Mouse (Mus musculus) macrophage (primary cell): Measurements from ENCODE around the gene Ttc36. TPM values are rescaled to one million over a fixed set of nuclear protein-coding genes. Genes with fewer than 3 reads are reported as not detected.

Source experiments
- H3K27ac ChIP-seq: fragments of 350-480 bp; formaldehyde crosslinking; 2 replicates; pipeline ENCODE4 v1.9.0; 2021
- H3K36me3 ChIP-seq: fragments of 350-480 bp; formaldehyde crosslinking; 2 replicates; pipeline ENCODE4 v1.9.0; 2021; ENCODE audit errors: inconsistent target
- H3K4me3 ChIP-seq: fragments of 350-480 bp; formaldehyde crosslinking; 2 replicates; pipeline ENCODE4 v1.9.0; 2021; ENCODE audit errors: inconsistent target
- H3K79me2 ChIP-seq: fragments of 350-480 bp; formaldehyde crosslinking; 2 replicates; pipeline ENCODE4 v1.9.0; 2021; ENCODE audit errors: inconsistent target
- WGBS: methylation state at CpG from one replicate; pipeline ENCODE4 v1.1.7; 2026; ENCODE audit warnings: inconsistent platforms; ENCODE audit not compliant: missing documents; 5-methylcytosine and 5-hydroxymethylcytosine counted together
- polyA plus RNA-seq: library from polyadenylated mRNA; stranded (reverse); fragments of 250-400 nt; gene quantifications from 3 replicates; pipeline ENCODE4 v1.2.4, GENCODE M21; 2018; ENCODE audit warnings: inconsistent platforms
- total RNA-seq, 78 experiments: library from RNA; depleted of rRNA; stranded (reverse); fragments of 250-400 nt; gene quantifications; 1 replicate in 9 of 78; 2 replicates in 24 of 78; 3 replicates in 43 of 78; 4 replicates in 2 of 78; pipeline ENCODE4 v1.2.4; 2018; ENCODE audit warnings: inconsistent platforms in 56 of 78

Gene Ttc36
- total RNA-seq (2018; cell fraction: chromatin; rRNA removed) = 1 to 10 TPM in 14 of 26 experiments, under 1 TPM in 3, not detected in 9; 0.92 to 2.7 (median 1.3) TPM
- not detected for total RNA-seq (2018; cell fraction: cytosol; rRNA removed)
- 1 to 10 TPM in 7 of 26 experiments, under 1 TPM in 4, not detected in 15; 0.76 to 2.2 (median 1.2) TPM for total RNA-seq (2018; cell fraction: nucleus; rRNA removed)
- not detected in 3 replicates for polyA plus RNA-seq

- H3K4me3 ChIP-seq = no peak within 1 kb of the TSS
- H3K27ac ChIP-seq = no peak within 1 kb of the TSS
- H3K36me3 ChIP-seq = peaks cover 35% of the 10 kb centered on the region
- 84% methylated on average over 4 of the region's 4 CpGs for WGBS
- H3K79me2 ChIP-seq = no peaks in the 10 kb centered on the region
Measured at GRCm38 (mm10) chr9:44802808-44803450, at the start of gene Ttc36. Gene Ttc36 (minus strand): TSS chr9:44803072.

DNA sequence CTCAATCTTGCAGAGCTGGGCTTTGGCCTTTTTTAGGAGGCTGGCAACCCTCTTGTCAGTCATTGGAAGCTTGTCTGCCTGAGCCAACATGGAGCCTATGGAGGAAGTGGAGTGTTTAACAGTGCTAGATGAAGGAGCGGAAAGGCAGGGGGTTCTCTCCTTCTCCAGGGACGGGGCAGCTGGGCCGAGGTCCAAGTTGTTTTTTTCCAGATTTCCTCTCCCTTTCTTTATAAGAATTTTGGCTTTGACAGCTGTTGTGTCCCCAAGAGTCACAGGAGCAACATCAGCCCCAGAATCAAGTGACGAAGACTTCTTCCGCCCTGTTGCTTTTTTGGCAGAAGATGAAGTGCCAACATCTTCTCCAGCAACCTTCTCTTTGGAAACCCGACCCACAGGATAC is 44.6 kb upstream of the Ttc36 start:
- Histone ChIP-seq H3K27ac (no peak overlapping the region), H3K79me2 (peaks cover 19% of the 10 kb centered on the region; the same call in 1 of the 2 replicates), H3K36me3 (peaks cover 65% of the 10 kb centered on the region), H3K4me3 (no peak overlapping the region)
- WGBS = 91% methylated on average over 6 of the region's 6 CpGs

DNA sequence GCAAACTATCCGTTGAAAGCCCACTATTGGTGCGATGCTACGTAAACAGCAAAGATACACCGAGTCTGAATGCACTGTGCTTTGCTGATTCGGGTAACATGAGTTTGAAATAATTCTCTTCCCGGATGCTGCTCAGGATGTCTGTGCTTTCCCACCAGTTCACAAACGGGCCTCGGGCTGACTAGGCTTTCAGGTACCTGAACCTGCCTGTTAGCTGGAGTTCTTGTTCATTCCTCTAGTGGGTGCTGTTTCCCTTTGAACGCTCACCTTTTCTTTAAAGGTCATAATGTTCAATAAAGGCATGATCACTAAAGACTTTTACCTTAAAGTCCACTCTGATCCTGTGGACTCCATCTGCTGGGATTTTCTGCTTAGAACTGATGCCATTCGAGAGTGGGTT is 38.4 kb upstream of the Ttc36 start:
- 75% methylated on average over 10 of the region's 10 CpGs for WGBS
- peaks cover 53% of the 10 kb centered on the region for H3K36me3 ChIP-seq
- H3K27ac ChIP-seq = no peak overlapping the region

DNA sequence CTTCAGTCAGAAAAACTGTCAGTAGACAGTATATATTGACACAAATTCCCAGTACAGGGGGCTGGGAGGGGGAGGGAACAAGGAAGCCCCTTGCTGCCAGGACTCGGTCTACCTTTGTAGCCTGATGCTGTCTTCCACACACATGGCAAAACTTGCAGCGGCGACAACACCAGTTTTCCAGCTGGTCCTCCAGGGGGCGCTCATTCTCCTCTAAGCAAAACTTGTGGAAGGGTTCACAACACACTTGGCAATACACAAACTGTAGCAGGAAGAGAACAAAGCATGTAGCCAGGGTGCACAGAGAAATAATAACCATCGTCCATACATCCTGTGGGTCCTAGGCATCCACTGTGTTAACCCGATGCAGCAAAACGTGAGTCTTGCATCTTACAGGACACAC is 33.6 kb upstream of the Ttc36 start:
- WGBS = 70% methylated on average over 7 of the region's 7 CpGs
- H3K27ac ChIP-seq = no peak overlapping the region
- peaks cover 64% of the 10 kb centered on the region for H3K36me3 ChIP-seq
- no peaks in the 10 kb centered on the region for H3K79me2 ChIP-seq
- no peak overlapping the region for H3K4me3 ChIP-seq

More for the DNA sequence above, 38.4 kb upstream of the Ttc36 start:
- Histone ChIP-seq H3K79me2 (no peaks in the 10 kb centered on the region), H3K4me3 (no peak overlapping the region)

DNA sequence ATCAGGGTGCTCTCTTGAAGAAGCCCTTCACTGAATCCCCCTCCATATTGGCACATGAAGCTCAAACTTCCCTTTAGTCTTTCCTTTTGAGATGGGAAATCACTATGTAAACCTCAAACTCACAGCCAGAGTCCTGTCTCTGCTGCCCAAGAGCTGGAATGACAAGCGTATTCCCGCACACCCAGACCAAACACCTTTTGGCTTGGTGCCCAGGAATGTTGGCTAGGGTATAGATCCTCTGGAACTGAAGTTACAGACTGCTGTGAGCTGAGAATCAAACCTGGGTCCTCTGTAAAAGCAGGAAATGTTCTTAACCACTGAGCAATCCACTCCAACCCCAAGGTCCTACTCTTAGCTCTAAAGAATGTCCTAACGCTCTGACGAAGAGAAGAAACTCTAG is 29.5 kb upstream of the Ttc36 start:
- Histone ChIP-seq H3K27ac (no peak overlapping the region), H3K79me2 (no peaks in the 10 kb centered on the region), H3K36me3 (peaks cover 84% of the 10 kb centered on the region), H3K4me3 (no peak overlapping the region)
- 95% methylated on average over 4 of the region's 4 CpGs for WGBS

- no peak overlapping the region for H3K27ac ChIP-seq
- peaks cover 91% of the 10 kb centered on the region for H3K36me3 ChIP-seq
- WGBS = 57% methylated on average over 2 of the region's 2 CpGs
- no peak overlapping the region for H3K4me3 ChIP-seq
- H3K79me2 ChIP-seq = no peaks in the 10 kb centered on the region
Measured at GRCm38 (mm10) chr9:44830506-44830905, 27.6 kb upstream of the Ttc36 start.

GRCm38 (mm10) chr9:44828944-44829343 is 26.1 kb upstream of the Ttc36 start:
- H3K79me2 ChIP-seq = no peaks in the 10 kb centered on the region
- H3K36me3 ChIP-seq = peaks cover 92% of the 10 kb centered on the region
- WGBS = 94% methylated on average over 11 of the region's 11 CpGs
- no peak overlapping the region for H3K27ac ChIP-seq
- H3K4me3 ChIP-seq = no peak overlapping the region

GRCm38 (mm10) chr9:44826660-44827059 is 23.8 kb upstream of the Ttc36 start:
- no peak overlapping the region for H3K27ac ChIP-seq
- WGBS = 97% methylated on average over 6 of the region's 7 CpGs
- no peak overlapping the region for H3K4me3 ChIP-seq
- no peaks in the 10 kb centered on the region for H3K79me2 ChIP-seq
- H3K36me3 ChIP-seq = peaks cover 95% of the 10 kb centered on the region

GRCm38 (mm10) chr9:44819920-44820827 is 17.3 kb upstream of the Ttc36 start:
- Histone ChIP-seq H3K36me3 (peaks cover 97% of the 10 kb centered on the region), H3K27ac (no peak overlapping the region), H3K79me2 (no peaks in the 10 kb centered on the region), H3K4me3 (no peak overlapping the region)
- 91% methylated on average over 14 of the region's 15 CpGs for WGBS

GRCm38 (mm10) chr9:44817522-44817921 is 14.7 kb upstream of the Ttc36 start:
- no peak overlapping the region for H3K4me3 ChIP-seq
- peaks cover 97% of the 10 kb centered on the region for H3K36me3 ChIP-seq
- 90% methylated on average over 5 of the region's 5 CpGs for WGBS

DNA sequence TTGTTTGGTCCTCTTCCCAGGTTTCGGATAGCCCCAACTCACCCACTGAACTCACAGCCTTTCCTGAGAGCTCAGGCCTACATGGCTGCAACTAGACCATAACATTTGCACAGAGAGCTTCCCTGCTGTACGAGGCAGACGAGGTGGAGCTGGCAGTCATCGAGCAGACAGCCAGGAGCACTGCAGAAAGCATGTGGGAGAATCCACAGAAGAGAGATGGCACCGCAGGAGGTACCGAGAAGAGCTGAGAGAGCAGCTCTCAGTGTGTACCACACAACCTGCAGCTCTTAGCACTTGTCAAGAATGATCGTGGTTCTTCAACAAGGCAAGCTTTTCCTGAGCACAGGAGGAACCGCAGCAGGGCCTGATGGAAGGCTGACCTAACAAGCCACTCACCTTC is 11.3 kb upstream of the Ttc36 start:
- Histone ChIP-seq H3K27ac (no peak overlapping the region), H3K79me2 (no peaks in the 10 kb centered on the region), H3K36me3 (peaks cover 94% of the 10 kb centered on the region), H3K4me3 (no peak overlapping the region)
- WGBS = 93% methylated on average over 8 of the region's 8 CpGs

More at GRCm38 (mm10) chr9:44817522-44817921, 14.7 kb upstream of the Ttc36 start:
- Histone ChIP-seq H3K79me2 (no peaks in the 10 kb centered on the region), H3K27ac (no peak overlapping the region)

GRCm38 (mm10) chr9:44810316-44810715 is 7.4 kb upstream of the Ttc36 start:
- Histone ChIP-seq H3K36me3 (peaks cover 96% of the 10 kb centered on the region), H3K79me2 (no peaks in the 10 kb centered on the region), H3K4me3 (no peak overlapping the region), H3K27ac (no peak overlapping the region)
- WGBS = 82% methylated on average over 10 of the region's 10 CpGs

GRCm38 (mm10) chr9:44807778-44808177 is 4.9 kb upstream of the Ttc36 start:
- Histone ChIP-seq H3K4me3 (no peak overlapping the region), H3K79me2 (no peaks in the 10 kb centered on the region), H3K27ac (no peak overlapping the region), H3K36me3 (peaks cover 79% of the 10 kb centered on the region)
- WGBS = 93% methylated on average over 10 of the region's 10 CpGs

DNA sequence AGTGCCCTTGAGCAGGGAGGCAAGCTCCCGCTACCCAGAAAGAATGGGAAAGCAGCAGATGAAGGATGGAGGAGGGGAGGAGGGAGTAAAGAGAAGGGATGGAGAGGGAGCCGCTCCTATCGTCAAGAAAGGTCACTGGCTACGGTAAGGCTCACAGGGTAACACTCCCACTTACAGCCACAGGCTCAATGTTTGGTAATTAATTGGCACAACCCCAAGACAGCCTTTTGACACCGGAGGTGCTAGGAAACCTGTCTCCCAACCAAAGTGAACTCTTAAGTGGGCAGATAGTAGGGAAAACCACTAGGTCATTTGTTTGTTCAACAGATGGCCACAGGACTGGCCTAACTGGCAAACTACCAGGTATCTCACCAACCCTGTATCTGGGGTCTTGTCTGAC is 4.3 kb upstream of the Ttc36 start:
- WGBS = 93% methylated on average over 5 of the region's 5 CpGs

GRCm38 (mm10) chr9:44805536-44805935 is 2.7 kb upstream of the Ttc36 start:
- Histone ChIP-seq H3K36me3 (peaks cover 59% of the 10 kb centered on the region), H3K79me2 (no peaks in the 10 kb centered on the region), H3K4me3 (no peak overlapping the region), H3K27ac (no peak overlapping the region)
- WGBS = 91% methylated on average over 5 of the region's 5 CpGs

More for the DNA sequence above, 4.3 kb upstream of the Ttc36 start:
- Histone ChIP-seq H3K79me2 (no peaks in the 10 kb centered on the region), H3K4me3 (no peak overlapping the region), H3K27ac (no peak overlapping the region), H3K36me3 (peaks cover 73% of the 10 kb centered on the region)
